Mouse (Mus musculus) lung, embryonic 14.5 days (tissue): ENCODE data around the gene 6430571L13Rik. TPM values are rescaled to one million over a fixed set of nuclear protein-coding genes. Genes with fewer than 3 reads are reported as not detected.
A peak's percentile ranks its signal among the peaks of the same experiment; 100 is the strongest.
"Not testable (repeated sequence)": the region's sequence is repeated elsewhere in the genome, so short reads cannot be mapped to it uniquely, and the experiment has no call there.

Source experiments
- ATAC-seq: fragments of 200-750 bp; cut with Nextera tagmentation; 2 replicates; pipeline ENCODE4 v1.8.0; 2017; ENCODE audit warnings: mild to moderate bottlenecking, moderate TSS enrichment, moderate library complexity; ENCODE audit not compliant: insufficient read depth
- DNase-seq: peaks from one replicate; pipeline ENCODE4 v3.0.0-alpha.2; 2015
- H3K27ac ChIP-seq: fragments of 300-500 bp; sonication (generic); 2 replicates; pipeline ENCODE4 v1.5.1; 2014; ENCODE audit warnings: low read depth, mild to moderate bottlenecking, moderate library complexity
- H3K27me3 ChIP-seq: fragments of 300-500 bp; sonication (generic); 2 replicates; pipeline ENCODE4 v1.6.1; 2014; ENCODE audit warnings: low read length, control low read depth; ENCODE audit not compliant: insufficient read depth
- H3K36me3 ChIP-seq: fragments of 300-500 bp; sonication (generic); 2 replicates; pipeline ENCODE4 v1.6.1; 2014; ENCODE audit warnings: control low read depth; ENCODE audit not compliant: insufficient read depth
- H3K4me1 ChIP-seq: fragments of 300-500 bp; sonication (generic); 2 replicates; pipeline ENCODE4 v1.6.1; 2014; ENCODE audit warnings: antibody characterized with exemption, control low read depth; ENCODE audit not compliant: insufficient read depth
- H3K4me2 ChIP-seq: fragments of 300-500 bp; sonication (generic); 2 replicates; pipeline ENCODE4 v1.6.1; 2014; ENCODE audit warnings: mild to moderate bottlenecking
- H3K4me3 ChIP-seq: fragments of 300-500 bp; sonication (generic); 2 replicates; pipeline ENCODE4 v1.5.1; 2014; ENCODE audit warnings: low read depth, low read length
- H3K9ac ChIP-seq: fragments of 300-500 bp; sonication (generic); 2 replicates; pipeline ENCODE4 v1.6.1; 2014
- H3K9me3 ChIP-seq: fragments of 300-500 bp; sonication (generic); 2 replicates; pipeline ENCODE4 v1.6.1; 2016; ENCODE audit warnings: low read depth, low read length, control low read depth
- CTCF ChIP-seq: IDR thresholded peaks from 2 replicates; pipeline ENCODE4 v1.5.1; 2016; ENCODE audit warnings: antibody characterized with exemption, low read depth
- WGBS: fragments of 180-500 bp; shearing (Covaris S2); extraction: QIAGEN DNeasy Blood & Tissue Kit; methylation state at CpG from one replicate; pipeline ENCODE4 v1.1.7; 2014; 5-methylcytosine and 5-hydroxymethylcytosine counted together
- polyA plus RNA-seq: library from polyadenylated mRNA; unstranded; fragments of >200 nt; fragmentation: Nextera tagmentation; extraction: Ambion mirVana; gene quantifications from 2 replicates; pipeline ENCODE4 v1.2.1, GENCODE M21; 2014

The 6430571L13Rik gene
- polyA plus RNA-seq, 1 experiment from 2014 or later = 0.28 TPM

DNA sequence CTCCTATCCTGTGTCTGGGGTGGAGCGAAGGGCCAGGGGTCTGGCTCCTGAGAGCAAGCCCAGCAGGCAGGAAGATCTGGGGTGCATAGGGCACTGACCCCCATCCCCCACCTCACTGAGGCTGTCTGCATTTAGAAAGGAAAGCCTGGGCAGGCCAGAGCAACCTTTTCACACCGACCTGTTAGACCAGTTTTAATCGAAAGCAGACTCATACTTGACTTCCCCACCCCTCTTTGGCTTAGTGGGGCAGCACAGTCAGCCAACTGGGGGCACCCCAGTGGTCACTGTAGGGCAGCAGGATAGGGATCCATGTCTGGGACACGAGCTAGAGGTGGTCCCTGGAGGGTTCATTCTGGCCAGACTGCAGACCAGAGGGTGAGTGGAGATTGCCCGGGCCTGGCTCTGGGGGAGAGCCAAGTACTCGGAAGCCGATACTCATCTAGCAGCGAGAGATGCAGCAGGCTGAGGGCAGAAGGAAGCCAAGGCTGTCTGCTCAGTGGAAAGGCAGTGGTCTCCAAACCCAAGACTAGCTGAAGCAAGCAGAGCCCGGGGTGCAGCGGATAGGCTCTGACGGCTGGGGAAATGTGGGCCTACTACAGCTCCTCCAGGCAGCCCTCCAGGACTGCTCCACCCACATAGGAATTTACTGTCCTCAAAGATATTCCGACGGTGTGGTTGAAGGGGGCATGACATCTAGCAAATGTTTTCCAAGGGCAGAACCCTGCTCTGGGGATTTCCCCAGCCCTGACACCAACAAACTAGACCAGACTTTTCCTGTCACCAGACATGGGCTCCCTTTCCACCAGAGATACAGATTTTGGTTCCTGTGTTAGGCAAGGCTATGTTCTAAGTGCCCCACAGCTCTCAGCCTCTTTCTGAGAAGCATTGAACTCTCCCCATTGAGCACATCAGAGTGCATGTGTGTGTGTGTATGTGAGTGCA lies 34.5 kb upstream of the 6430571L13Rik start:
- TF ChIP-seq CTCF = no peak
- ATAC-seq (0 out of 2 replicates have a peak, but pooled peaks have one; percentile 12), DNase-seq (peak; percentile 66)
- Histone ChIP-seq H3K4me1 (peaks cover 11% of the 10 kb centered on the region; the same call in 1 of the 2 replicates), H3K27me3 (no peaks in the 10 kb centered on the region), H3K27ac (peak overlapping the region; percentile 81), H3K9me3 (no peaks in the 10 kb centered on the region), H3K4me3 (no peak overlapping the region), H3K9ac (no peak overlapping the region), H3K36me3 (peaks cover 13% of the 10 kb centered on the region), H3K4me2 (no peak overlapping the region)
- 44% methylated on average over 13 of the region's 13 CpGs for WGBS

DNA sequence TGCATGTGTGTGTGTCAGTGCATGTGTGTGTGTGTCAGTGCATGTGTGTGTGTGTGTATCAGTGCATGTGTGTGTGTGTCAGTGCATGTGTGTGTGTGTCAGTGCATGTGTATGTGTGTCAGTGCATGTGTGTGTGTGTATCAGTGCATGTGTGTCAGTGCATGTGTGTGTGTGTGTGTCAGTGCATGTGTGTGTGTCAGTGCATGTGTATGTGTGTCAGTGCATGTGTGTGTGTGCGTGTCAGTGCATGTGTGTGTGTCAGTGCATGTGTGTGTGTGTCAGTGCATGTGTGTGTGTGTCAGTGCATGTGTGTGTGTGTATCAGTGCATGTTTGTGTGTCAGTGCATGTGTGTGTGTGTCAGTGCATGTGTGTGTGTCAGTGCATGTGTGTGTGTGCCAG lies 33.7 kb upstream of the 6430571L13Rik start:
- H3K27ac ChIP-seq = not testable (repeated sequence)

DNA sequence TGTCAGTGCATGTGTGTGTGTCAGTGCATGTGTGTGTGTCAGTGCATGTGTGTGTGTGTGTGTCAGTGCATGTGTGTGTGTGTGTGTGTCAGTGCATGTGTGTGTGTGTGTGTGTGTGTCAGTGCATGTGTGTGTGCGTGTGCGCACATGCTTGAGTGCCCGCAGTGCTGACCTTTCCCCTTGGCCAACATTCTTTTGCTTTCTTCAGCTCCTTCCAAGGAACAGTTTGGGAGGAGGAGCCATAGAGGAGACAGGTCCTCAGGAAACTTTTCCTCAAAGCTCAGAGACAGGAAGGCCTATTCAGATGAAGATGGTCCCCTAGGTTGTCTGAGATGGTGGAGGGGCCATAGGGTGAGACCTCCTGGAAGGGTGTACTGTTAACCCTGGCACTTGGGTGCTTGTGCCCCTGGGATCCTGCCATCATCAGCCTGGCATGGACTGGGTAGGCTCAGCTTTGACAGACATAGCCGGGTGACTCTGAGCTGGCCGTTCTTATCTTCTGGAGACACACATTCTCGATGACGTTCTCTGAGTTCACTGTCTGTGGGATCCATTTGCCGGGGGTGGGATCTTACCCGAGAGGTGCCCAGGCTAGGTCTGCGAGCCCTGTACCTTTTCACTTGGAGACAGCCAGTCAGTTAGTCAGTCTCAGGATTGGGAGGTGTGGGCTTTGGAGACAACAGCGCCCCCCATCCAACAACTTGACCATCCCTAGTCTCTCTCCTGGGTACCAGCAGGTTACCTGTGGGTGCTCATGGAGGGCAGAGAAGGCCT lies 33.1 kb upstream of the 6430571L13Rik start:
- Histone ChIP-seq H3K4me2 (no peak overlapping the region), H3K36me3 (no peaks in the 10 kb centered on the region)

More for the DNA sequence above, 33.7 kb upstream of the 6430571L13Rik start:
- TF ChIP-seq CTCF = 0 out of 2 replicates have a peak, but pooled peaks have one; percentile 15
- not testable (repeated sequence) for H3K4me2 ChIP-seq, H3K36me3 ChIP-seq, H3K4me3 ChIP-seq, H3K27me3 ChIP-seq, H3K9ac ChIP-seq, ATAC-seq, DNase-seq, H3K9me3 ChIP-seq
- H3K4me1 ChIP-seq = peaks cover 11% of the 10 kb centered on the region; the same call in 1 of the 2 replicates
- 100% methylated on average over 1 of the region's 1 CpGs for WGBS

DNA sequence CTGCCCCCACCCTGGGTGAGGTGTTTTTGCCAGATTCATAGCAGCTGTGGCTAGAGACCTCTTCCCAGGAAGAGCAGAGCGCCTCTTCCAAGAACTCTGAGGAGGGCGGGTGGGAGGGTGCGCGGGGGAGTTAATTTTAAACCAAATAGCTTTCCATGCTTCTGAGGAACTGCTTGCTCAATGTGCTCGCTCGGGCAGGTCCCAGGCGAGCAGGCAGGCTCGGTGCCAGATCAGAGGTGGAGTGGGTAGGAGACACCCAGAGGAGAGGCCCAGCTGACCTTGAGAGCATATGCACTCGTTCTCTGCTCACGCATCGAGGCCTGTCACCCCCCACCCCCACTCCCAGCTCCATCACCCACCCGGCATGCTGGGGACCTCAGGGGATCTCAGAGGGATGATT lies 32.5 kb upstream of the 6430571L13Rik start:
- 29% methylated on average over 12 of the region's 12 CpGs for WGBS

More for the DNA sequence above, 33.1 kb upstream of the 6430571L13Rik start:
- no peak; the same call in 1 of the 2 replicates for TF ChIP-seq CTCF
- ATAC-seq = peak; percentile 15; the same call in 1 of the 2 replicates
- H3K27me3 ChIP-seq = no peaks in the 10 kb centered on the region
- H3K9ac ChIP-seq = no peak overlapping the region
- 58% methylated on average over 11 of the region's 11 CpGs for WGBS
- H3K27ac ChIP-seq = peak overlapping the region; percentile 78; the same call in 1 of the 2 replicates
- no peaks in the 10 kb centered on the region for H3K9me3 ChIP-seq
- peaks cover 11% of the 10 kb centered on the region; the same call in 1 of the 2 replicates for H3K4me1 ChIP-seq
- DNase-seq = no peak
- H3K4me3 ChIP-seq = no peak overlapping the region

DNA sequence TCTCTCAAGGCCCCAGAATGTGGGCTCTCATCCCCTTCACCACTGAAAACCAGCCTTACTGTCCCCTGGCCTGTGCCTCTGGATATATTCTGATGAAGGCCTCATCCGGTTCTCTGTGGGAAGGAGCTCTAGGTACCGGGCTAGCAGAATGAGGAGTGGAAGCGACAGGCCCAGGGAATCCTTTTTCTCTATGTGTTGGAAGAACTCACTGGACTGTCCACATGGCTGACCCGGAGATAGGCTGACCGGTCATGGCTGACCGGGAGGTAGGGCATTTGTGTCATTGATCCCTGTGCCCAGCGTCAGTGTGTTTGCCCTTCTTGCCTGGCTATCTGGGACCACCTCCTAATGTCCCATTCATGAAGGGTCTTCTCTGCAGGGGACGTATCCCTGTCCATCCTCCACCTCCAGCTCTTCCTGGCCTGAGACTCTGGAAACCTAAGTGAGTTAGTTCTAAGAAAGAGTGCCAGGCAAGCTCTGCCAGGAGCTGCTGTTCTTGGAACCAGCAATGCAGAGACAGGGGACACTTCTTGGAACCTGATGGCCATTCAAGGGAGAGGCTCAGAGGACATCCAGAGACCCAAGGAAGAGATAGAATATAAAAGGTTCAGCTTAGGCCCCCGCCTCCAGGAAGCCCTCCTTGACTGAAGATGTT lies 31.9 kb upstream of the 6430571L13Rik start:
- no peaks in the 10 kb centered on the region for H3K36me3 ChIP-seq
- 79% methylated on average over 9 of the region's 9 CpGs for WGBS
- ATAC-seq = no peak
- H3K9me3 ChIP-seq = no peaks in the 10 kb centered on the region
- no peak overlapping the region for H3K4me2 ChIP-seq
- H3K4me1 ChIP-seq = peaks cover 11% of the 10 kb centered on the region; the same call in 1 of the 2 replicates
- DNase-seq = no peak
- H3K27ac ChIP-seq = peak overlapping the region; percentile 78
- no peak overlapping the region for H3K9ac ChIP-seq
- no peak overlapping the region for H3K4me3 ChIP-seq
- TF ChIP-seq CTCF = no peak
- no peaks in the 10 kb centered on the region for H3K27me3 ChIP-seq

More for the DNA sequence above, 32.5 kb upstream of the 6430571L13Rik start:
- H3K9ac ChIP-seq = no peak overlapping the region
- ATAC-seq = peak; percentile 64
- H3K27ac ChIP-seq = peak overlapping the region; percentile 78
- H3K9me3 ChIP-seq = no peaks in the 10 kb centered on the region
- no peak overlapping the region for H3K4me3 ChIP-seq
- H3K36me3 ChIP-seq = no peaks in the 10 kb centered on the region
- H3K4me1 ChIP-seq = peaks cover 11% of the 10 kb centered on the region; the same call in 1 of the 2 replicates
- TF ChIP-seq CTCF = no peak
- no peaks in the 10 kb centered on the region for H3K27me3 ChIP-seq
- no peak overlapping the region for H3K4me2 ChIP-seq
- DNase-seq = peak; percentile 59

DNA sequence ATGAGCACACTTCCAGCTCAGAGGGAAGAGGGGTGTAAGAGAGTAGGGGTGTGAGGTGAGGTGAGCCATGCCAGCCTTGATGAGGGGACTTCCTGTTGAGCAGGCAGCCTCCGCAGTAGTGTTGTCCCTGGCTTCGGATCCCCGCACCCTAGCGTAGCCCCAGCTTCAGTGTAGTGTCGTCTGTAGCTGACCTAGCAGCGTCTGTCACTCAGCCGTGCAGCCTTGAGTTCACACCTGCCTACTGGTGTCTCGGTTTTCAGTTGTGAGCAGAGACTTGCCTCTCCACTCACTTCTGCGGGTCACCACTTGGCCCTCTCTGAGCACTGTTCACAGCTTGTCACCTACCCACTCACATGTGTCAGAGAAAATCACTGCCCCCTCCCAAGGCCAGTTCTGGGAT lies 31.2 kb upstream of the 6430571L13Rik start:
- 58% methylated on average over 9 of the region's 9 CpGs for WGBS
- H3K4me1 ChIP-seq = peaks cover 11% of the 10 kb centered on the region; the same call in 1 of the 2 replicates
- no peaks in the 10 kb centered on the region for H3K36me3 ChIP-seq
- no peaks in the 10 kb centered on the region for H3K9me3 ChIP-seq
- no peak overlapping the region for H3K4me2 ChIP-seq
- H3K9ac ChIP-seq = no peak overlapping the region
- DNase-seq (no peak), ATAC-seq (no peak)
- H3K27ac ChIP-seq = no peak overlapping the region
- no peak for TF ChIP-seq CTCF
- H3K27me3 ChIP-seq = no peaks in the 10 kb centered on the region
- H3K4me3 ChIP-seq = no peak overlapping the region
